Mouse (Mus musculus): ENCODE measurements at regions not wholly inside any gene's neighbourhood (a gene's known extent, or its start where the extent isn't known, plus 50 kb on each side); places are given as distances from the start of the nearest gene placed in this dataset.

- DNase-seq: no peak
- intact Hi-C loops (cut with DNase I): no loop called here
Measured at GRCm38 (mm10) chr11:105538421-105539210, 51.2 kb upstream of the Tanc2 start.

- no peak for DNase-seq
- intact Hi-C loops (cut with DNase I): no loop called here
Measured at GRCm38 (mm10) chr11:105532616-105533015, 57.2 kb upstream of the Tanc2 start.

- DNase-seq: peak; percentile 47 to 56
- intact Hi-C loops (cut with DNase I): no loop called here
Measured at GRCm38 (mm10) chr11:105530711-105531157, 59.1 kb upstream of the Tanc2 start.

GRCm38 (mm10) chr11:105526066-105526465 lies 63.7 kb upstream of the Tanc2 start:
- intact Hi-C loops (cut with DNase I): no loop called here
- no peak for DNase-seq

- intact Hi-C loops (cut with DNase I): no loop called here
- peak; percentile 54 to 57 for DNase-seq
Measured at GRCm38 (mm10) chr11:105525608-105526007, 64.2 kb upstream of the Tanc2 start.

- intact Hi-C loops (cut with DNase I): no loop called here
- DNase-seq: no peak
Measured at GRCm38 (mm10) chr11:105524400-105524799, 65.4 kb upstream of the Tanc2 start.

- intact Hi-C loops (cut with DNase I): no loop called here
Measured at GRCm38 (mm10) chr11:105523765-105524164, 66.0 kb upstream of the Tanc2 start.

GRCm38 (mm10) chr11:105520398-105520797 lies 63.9 kb upstream of the March10 start:
- intact Hi-C loops (cut with DNase I): no loop called here
- no peak for DNase-seq

More at GRCm38 (mm10) chr11:105523765-105524164, 66.0 kb upstream of the Tanc2 start:
- DNase-seq: no peak

GRCm38 (mm10) chr11:105513275-105513674 lies 56.7 kb upstream of the March10 start:
- no peak for DNase-seq
- intact Hi-C loops (cut with DNase I): no loop called here

GRCm38 (mm10) chr11:105510626-105511025 lies 54.1 kb upstream of the March10 start:
- intact Hi-C loops (cut with DNase I): no loop called here
- no peak for DNase-seq

GRCm38 (mm10) chr11:105510056-105510455 lies 53.5 kb upstream of the March10 start:
- DNase-seq: no peak
- intact Hi-C loops (cut with DNase I): no loop called here

- intact Hi-C loops (cut with DNase I): no loop called here
- DNase-seq: no peak
Measured at GRCm38 (mm10) chr11:105508660-105509038, 52.1 kb upstream of the March10 start.

- no peak for DNase-seq
- intact Hi-C loops (cut with DNase I): no loop called here
Measured at GRCm38 (mm10) chr11:105507972-105508659, 51.6 kb upstream of the March10 start.

GRCm38 (mm10) chr11:105507332-105507971 lies 50.9 kb upstream of the March10 start:
- DNase-seq: no peak
- intact Hi-C loops (cut with DNase I): no loop called here
